Mouse (Mus musculus) lung, adult 2 months (tissue): ENCODE data around the gene Hk3. TPM values are rescaled to one million over a fixed set of nuclear protein-coding genes. Genes with fewer than 3 reads are reported as not detected.

Experiments used
- DNase-seq: peaks from one replicate; pipeline ENCODE4 v3.0.0; 2022
- H3K4me1 ChIP-seq: fragments of 200-500 bp; 2 replicates; pipeline ENCODE4 v1.6.1; 2011; ENCODE audit warnings: low read length; ENCODE audit not compliant: control insufficient read depth, insufficient read depth
- H3K4me3 ChIP-seq: fragments of 200-500 bp; replicated peaks from 2 replicates; pipeline ENCODE3; 2011; ENCODE audit warnings: low read depth, mild to moderate bottlenecking, control low read depth, low read length; ENCODE audit errors: extremely low read depth
- CTCF ChIP-seq: fragments of 200-500 bp; IDR thresholded peaks from 2 replicates; pipeline ENCODE4 v1.5.1; 2011; ENCODE audit warnings: mild to moderate bottlenecking, low read length, control low read depth; ENCODE audit not compliant: insufficient read depth
- POLR2A ChIP-seq: fragments of 200-500 bp; IDR thresholded peaks from 2 replicates; pipeline ENCODE4 v1.6.1; 2011; ENCODE audit warnings: low read depth, mild to moderate bottlenecking, control low read depth, low read length, borderline replicate concordance; ENCODE audit errors: extremely low read depth
- WGBS: fragments of 180-500 bp; shearing (Covaris S2); methylation state at CpG from one replicate; pipeline ENCODE4 v1.1.7; 2018; 5-methylcytosine and 5-hydroxymethylcytosine counted together
- polyA plus RNA-seq: library from polyadenylated mRNA; depleted of rRNA; stranded (reverse); fragments of >200 nt; gene quantifications from 2 replicates; pipeline ENCODE4 v1.2.3, GENCODE M21; 2012

Hk3 gene
- polyA plus RNA-seq, 1 experiment: 5.2 TPM

DNA sequence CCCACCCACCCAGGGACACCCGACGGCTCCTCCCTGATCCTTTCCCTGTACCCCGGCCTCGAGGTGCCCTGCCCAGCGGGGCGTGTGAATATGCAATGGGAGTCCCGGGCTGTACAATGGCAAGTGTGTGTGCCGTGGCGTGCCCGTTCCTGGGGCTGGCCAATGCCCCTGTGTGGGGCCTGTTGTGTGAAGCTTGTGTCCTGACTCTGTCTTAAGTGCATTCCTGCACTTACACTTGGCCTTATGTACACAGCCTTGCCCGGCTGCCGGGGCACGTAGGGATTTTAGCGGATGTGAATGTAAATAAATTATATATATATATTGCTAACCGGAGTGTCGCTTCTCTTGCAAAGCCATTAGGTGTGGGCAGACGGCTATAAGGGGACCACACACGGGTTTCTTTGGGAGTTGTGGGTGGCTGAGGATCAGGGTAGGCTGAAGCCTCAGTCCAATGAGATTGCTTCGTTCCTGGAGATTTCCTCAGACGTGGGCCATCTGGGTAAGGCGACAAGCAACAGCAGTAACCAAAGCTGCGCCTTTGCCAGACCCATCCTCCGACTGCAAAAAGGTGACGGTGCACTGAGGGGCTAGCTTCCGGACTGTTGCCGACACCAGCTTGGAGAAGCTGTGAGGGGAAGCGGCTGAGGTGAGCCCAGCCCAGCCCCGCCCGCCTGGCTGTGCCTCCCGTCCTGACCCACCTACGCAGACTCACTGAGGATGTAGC is 15.3 kb downstream of the Hk3 start:
- TF ChIP-seq POLR2A (no peak), CTCF (no peak)
- WGBS: 45% methylated on average over 31 of the region's 31 CpGs
- Histone ChIP-seq H3K4me3 (no peak overlapping the region), H3K4me1 (no peaks in the 10 kb centered on the region)
- no peak for DNase-seq

DNA sequence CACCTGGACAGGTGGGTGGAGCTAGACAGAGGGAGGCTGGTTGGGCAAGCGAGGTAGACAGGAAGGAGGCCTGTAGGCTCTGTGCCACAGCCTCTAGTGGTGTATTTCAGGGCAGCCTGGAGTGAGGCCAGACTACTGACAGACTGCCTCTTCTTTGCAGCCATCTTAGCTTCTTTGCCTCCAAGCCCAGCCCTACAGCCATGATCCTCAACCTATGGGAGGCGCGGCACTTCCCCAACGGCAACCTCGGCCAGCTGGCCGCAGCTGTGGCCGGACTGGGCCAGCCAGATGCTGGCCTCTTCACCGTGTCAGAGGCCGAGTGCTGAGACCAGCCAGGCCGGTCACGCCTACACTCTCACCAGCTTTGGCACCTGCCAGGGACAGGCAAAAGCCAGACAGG is 16.5 kb downstream of the Hk3 start:
- TF ChIP-seq CTCF (no peak), POLR2A (no peak)
- WGBS: 55% methylated on average over 11 of the region's 11 CpGs
- DNase-seq: peak; percentile 51

DNA sequence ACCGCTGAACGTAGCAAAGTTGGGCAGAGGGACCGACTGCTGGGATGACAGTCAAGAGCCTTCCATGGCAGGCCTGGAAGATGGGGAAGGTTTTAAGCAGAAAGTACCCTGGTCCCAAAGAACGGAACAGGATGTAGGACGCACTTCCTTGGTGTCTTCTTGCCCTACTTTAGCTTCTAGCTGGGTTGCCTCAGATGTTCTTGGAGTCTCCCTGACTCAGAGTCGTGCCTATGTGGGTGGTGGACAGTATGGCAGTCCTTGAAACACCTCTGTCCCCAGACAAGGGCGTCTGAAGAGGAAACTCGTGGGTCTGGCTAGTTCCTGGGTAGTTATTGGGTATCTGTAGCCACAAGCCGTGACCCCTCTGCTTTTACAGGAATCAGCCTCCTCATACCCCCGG is 19.1 kb downstream of the Hk3 start:
- no peak for DNase-seq
- H3K4me3 ChIP-seq: no peak overlapping the region
- TF ChIP-seq POLR2A (no peak), CTCF (no peak)
- no peaks in the 10 kb centered on the region for H3K4me1 ChIP-seq
- 73% methylated on average over 10 of the region's 10 CpGs for WGBS

More for the DNA sequence above, 16.5 kb downstream of the Hk3 start:
- Histone ChIP-seq H3K4me3 (no peak overlapping the region), H3K4me1 (no peaks in the 10 kb centered on the region)

DNA sequence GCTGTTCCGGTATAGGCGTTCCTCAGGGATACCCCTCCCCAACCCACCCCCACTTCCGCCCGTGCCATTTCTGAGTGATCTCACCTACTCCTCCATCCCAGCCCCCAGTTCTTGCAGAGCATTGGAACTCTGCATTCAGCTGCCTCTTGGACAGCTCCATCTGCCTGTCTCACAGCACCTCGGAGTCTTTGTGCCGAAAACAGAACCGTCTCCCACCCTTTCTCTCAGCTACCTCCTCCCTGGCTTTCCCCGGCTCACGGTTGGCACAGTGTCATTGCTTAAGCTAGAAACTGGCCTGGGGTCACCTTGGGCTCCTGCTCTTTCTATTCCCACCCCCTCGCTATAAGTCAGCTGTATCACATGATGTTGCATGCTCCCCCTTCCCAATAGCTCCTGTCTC is 20.8 kb downstream of the Hk3 start:
- no peak for DNase-seq
- TF ChIP-seq POLR2A (no peak), CTCF (no peak)
- WGBS: 83% methylated on average over 10 of the region's 10 CpGs
- H3K4me3 ChIP-seq: no peak overlapping the region
- no peaks in the 10 kb centered on the region for H3K4me1 ChIP-seq

DNA sequence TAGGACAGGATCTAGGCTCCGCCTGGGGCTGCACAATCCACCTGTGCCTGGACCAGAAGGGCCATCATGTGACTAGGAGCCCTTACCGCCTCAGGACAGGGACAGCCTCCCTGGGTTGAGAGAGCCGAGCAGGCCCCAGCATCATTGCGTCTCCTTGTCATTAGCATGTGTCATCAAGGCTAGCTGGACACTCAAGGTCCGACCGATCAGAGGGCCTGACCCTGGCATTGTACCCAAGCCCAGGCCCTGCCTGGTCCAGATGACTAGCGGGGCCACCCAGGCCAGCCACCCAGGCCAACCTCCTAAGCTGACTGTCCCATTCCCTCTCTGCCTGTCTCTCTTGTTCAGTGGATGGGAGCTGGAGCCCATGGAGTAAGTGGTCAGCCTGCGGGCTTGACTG is 23.6 kb downstream of the Hk3 start:
- no peaks in the 10 kb centered on the region for H3K4me1 ChIP-seq
- WGBS: 92% methylated on average over 8 of the region's 8 CpGs
- no peak for DNase-seq
- TF ChIP-seq CTCF: no peak
- TF ChIP-seq POLR2A: no peak
- no peak overlapping the region for H3K4me3 ChIP-seq

DNA sequence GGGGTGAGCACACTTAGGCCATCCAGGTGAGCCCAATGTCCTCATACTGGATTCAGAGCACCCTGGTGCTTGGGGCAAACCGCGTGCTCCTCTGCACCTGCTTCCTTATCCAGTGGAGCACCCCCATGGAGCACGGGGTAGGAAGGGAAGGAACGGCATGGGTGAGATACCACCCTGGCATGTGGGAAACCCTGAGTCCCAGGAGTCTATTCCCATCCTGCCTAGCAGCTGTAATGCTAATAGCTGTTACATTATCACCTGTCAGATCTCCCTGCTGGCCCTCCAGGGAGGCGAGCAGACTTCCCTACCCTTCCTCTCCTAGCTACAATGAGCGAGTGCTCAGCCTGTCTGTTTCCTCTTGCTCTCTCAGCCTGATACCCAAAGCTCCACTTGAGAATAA is 26.0 kb downstream of the Hk3 start:
- 71% methylated on average over 6 of the region's 6 CpGs for WGBS
- no peak for DNase-seq
- Histone ChIP-seq H3K4me1 (no peaks in the 10 kb centered on the region), H3K4me3 (no peak overlapping the region)
- no peak for TF ChIP-seq CTCF

DNA sequence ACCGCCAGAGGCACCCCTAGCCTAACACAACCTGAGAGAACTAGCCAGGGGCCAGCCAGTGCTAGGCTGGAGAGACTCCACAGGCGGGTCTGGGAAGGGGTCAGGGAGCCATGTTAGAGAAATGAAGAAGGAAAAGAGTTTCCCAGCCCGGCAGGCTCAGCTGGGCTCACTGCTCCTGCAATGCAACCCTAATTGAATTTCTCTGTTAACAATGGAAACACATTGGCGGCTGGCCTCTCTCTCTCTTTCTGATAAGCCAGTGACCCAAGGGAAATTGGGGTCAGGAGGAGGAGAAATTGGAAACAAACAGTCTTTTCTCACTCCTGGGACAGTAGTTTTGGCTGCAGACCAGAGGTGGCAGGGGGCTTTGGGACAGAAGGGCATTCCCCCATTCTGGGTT is 26.6 kb downstream of the Hk3 start:
- no peak for TF ChIP-seq CTCF
- TF ChIP-seq POLR2A: no peak
- H3K4me3 ChIP-seq: no peak overlapping the region
- no peaks in the 10 kb centered on the region for H3K4me1 ChIP-seq
- 42% methylated on average over 4 of the region's 4 CpGs for WGBS
- DNase-seq: no peak

DNA sequence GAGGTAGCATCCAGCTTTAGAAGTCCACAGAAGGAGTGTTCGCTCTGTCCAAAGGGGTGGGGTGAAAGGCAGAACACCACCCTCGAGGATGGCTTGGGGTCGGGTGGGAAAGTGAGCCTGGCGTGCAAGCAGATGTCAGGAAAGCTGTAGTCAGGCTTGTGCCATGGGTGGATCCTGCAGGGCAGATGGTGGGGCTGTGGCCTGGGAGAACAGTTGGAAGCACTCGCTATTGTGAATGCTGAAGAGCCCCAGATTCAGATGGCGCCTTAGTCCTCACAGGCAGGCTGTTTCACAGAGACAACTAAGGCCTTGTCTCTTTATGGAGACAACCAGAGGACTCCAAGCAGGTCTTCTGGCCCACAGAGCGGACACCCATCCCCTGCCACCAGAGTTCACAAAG is 29.0 kb downstream of the Hk3 start:
- 92% methylated on average over 7 of the region's 7 CpGs for WGBS
- no peak overlapping the region for H3K4me3 ChIP-seq
- TF ChIP-seq POLR2A: no peak
- no peak for TF ChIP-seq CTCF
- DNase-seq: no peak
- peaks cover 3% of the 10 kb centered on the region; the same call in 1 of the 2 replicates for H3K4me1 ChIP-seq

DNA sequence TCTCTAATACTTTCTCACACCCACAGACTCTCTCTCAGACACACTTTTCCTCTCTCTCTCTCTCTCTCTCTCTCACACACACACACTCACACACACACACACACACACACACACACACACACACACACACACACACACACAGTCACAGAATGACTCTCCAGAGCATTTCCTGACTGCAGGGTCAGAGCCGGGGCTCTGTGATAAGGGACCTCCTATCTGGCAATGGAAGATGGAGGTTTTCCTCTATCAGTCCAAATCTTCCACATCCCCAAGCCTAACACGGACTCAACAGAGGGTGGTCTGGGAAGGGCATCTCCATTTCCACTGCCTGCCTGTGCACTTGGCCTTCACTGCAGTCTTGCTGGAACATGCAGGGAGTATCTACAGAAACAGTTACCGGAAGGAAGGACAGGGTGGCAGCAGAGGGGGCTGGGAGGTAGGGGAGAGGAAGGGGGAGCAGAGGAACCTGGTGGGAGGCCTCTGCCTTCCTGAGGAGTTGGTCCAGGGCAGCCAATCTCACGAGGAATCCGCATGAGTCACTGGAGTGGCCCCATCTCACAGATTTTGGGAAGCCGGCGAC is 32.9 kb downstream of the Hk3 start:
- TF ChIP-seq CTCF: no peak
- no peak for TF ChIP-seq POLR2A
- H3K4me3 ChIP-seq: no peak overlapping the region
- no peak for DNase-seq
- 37% methylated on average over 7 of the region's 7 CpGs for WGBS
- peaks cover 3% of the 10 kb centered on the region; the same call in 1 of the 2 replicates for H3K4me1 ChIP-seq

DNA sequence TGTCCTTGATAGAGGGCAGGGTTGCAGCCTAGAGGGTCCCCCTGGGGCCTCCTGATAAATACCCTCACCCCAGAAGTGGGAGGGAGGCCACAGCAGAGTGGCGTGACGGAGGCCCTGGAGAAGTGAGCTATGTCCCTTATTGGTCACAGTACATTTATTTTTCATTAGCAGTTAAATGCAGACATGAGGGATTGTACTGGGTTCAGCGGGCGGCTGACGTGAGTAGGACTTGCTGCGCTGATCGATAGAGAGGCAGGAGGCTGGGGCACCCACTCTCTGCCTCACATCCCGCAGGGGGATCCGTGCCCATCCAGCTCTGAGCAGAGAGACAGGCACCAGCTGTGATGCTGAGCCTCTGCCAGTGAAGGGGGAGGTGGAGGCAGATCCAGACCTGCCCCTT is 33.8 kb downstream of the Hk3 start:
- H3K4me3 ChIP-seq: no peak overlapping the region
- 80% methylated on average over 9 of the region's 9 CpGs for WGBS
- no peak for DNase-seq
- no peak for TF ChIP-seq POLR2A
- no peak for TF ChIP-seq CTCF
- peaks cover 3% of the 10 kb centered on the region; the same call in 1 of the 2 replicates for H3K4me1 ChIP-seq
